Comparison of ENCODE assay signal across 8 mouse cellular contexts in the genomic region with DNA sequence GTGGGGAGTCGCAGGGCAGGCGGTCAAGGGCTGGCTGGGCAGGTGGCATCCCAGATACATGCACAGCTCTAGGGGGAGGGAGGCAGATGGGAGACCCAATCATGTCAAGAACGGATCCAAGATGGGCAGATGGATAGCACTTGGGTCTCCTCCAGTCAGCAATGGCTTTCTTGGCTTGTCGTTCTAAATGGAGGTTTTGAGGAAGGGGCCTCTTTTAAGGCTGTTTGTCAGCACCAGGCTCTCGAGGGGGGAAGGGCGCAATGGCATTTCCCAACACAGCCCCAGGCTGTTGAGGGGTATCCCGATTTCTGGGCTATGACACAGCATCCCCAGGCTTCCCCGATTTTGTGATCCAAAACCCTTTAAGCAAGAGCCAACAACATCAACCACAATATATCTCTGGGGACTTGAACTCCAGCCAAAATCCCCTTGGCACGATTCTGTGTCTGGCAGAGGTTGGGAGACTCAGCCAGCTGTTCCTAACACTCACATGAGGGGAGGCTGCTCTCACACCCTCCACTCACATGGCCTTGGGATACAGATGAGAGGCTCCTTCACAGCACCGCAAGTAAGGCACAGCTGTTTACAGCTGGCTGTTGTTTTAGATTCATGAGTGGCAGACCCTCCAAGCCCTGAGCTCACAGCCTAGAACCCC. TPM values are rescaled to one million over a fixed set of nuclear protein-coding genes. Genes with fewer than 3 reads are reported as not detected.
DNase-seq lines count a peak whose midpoint lies in the region; ATAC-seq lines count a peak whose summit lies in the region.

No protein-coding gene starts in this region.

- intact Hi-C loops in left cerebral cortex, postnatal 4 days (cut with DNase I): no loop called here

- 0 out of 2 replicates have a peak, but pooled peaks cover 3% of the 10 kb centered on the region for H3K36me3 ChIP-seq in lung, embryonic 15.5 days

- no peak overlapping the region for H3K4me2 ChIP-seq in lung, embryonic 15.5 days

- peak; percentile 92 for DNase-seq in left cerebral cortex, postnatal 4 days
- no peak for DNase-seq in left cerebral cortex, adult 9 months (ENCODE audit: low spot score in 2 of 2)
- peak; percentile 72 to 79 for DNase-seq in cerebellum, adult 18-20 months
- DNase-seq in gastrocnemius, postnatal 10 days: peak; percentile 76
- DNase-seq in thymus, postnatal 4 days: no peak
- DNase-seq in thymus, postnatal 10 days (ENCODE audit: low spot score in 2 of 2): no peak

- no peak overlapping the region for H3K9ac ChIP-seq in lung, embryonic 15.5 days

- peaks cover 47% of the 10 kb centered on the region for H3K4me1 ChIP-seq in lung, embryonic 15.5 days

- peak; percentile 91 for ATAC-seq in lung, embryonic 15.5 days (ENCODE audit: borderline replicate concordance, extremely low read depth, low FRiP score, low TSS enrichment)
- ATAC-seq in activated CD4-positive, CD25-positive, alpha-beta regulatory T cell, adult 4 months: no peak

- H3K9me3 ChIP-seq in lung, embryonic 15.5 days: no peaks in the 10 kb centered on the region

- 62% methylated on average over 10 of the region's 10 CpGs for WGBS in lung, embryonic 15.5 days

- no peaks in the 10 kb centered on the region for H3K27me3 ChIP-seq in lung, embryonic 15.5 days

- no peak overlapping the region for H3K4me3 ChIP-seq in lung, embryonic 15.5 days

- peak overlapping the region; percentile 60 for H3K27ac ChIP-seq in lung, embryonic 15.5 days

RNA-seq across cellular contexts. Expression of a gene that starts 18.8 kb away (rescaled TPM):
- total RNA-seq in left cerebral cortex, postnatal 4 days (2021): 100 to 1,000 TPM; 217 to 222 TPM
- total RNA-seq in gastrocnemius, postnatal 10 days (2021): 10 to 100 TPM; 17.0 to 17.8 TPM
- polyA plus RNA-seq in lung, embryonic 15.5 days (2015; fragmentation: Nextera tagmentation; extraction: Ambion mirVana): 19.9 and 20.9 TPM in 2 replicates
- polyA plus RNA-seq in activated CD4-positive, CD25-positive, alpha-beta regulatory T cell, adult 4 months (2017; shearing (Covaris generic)): under 1 TPM; 0.75 to 0.78 TPM

RNA-seq across cellular contexts. Expression of a gene that starts 18.9 kb away (rescaled TPM):
- 1 to 10 TPM; 7.3 to 8.5 TPM for total RNA-seq in left cerebral cortex, postnatal 4 days (2021)
- under 1 TPM in 1 of 2 experiments, not detected in 1; 0.31 TPM for total RNA-seq in gastrocnemius, postnatal 10 days (2021)
- polyA plus RNA-seq in lung, embryonic 15.5 days (2015; fragmentation: Nextera tagmentation; extraction: Ambion mirVana): 4.9 and 5.7 TPM in 2 replicates
- polyA plus RNA-seq in activated CD4-positive, CD25-positive, alpha-beta regulatory T cell, adult 4 months (2017; shearing (Covaris generic)): 1 to 10 TPM; 1.0 to 2.0 TPM

RNA-seq across cellular contexts. Expression of a gene that starts 58.2 kb away (rescaled TPM):
- total RNA-seq in left cerebral cortex, postnatal 4 days (2021): 100 to 1,000 TPM in 1 of 2 experiments, 10 to 100 TPM in 1; 86.9 to 104 TPM
- 10 to 100 TPM; 67.7 to 78.6 TPM for total RNA-seq in gastrocnemius, postnatal 10 days (2021)
- polyA plus RNA-seq in lung, embryonic 15.5 days (2015; fragmentation: Nextera tagmentation; extraction: Ambion mirVana): 61.5 and 66.1 TPM in 2 replicates
- polyA plus RNA-seq in activated CD4-positive, CD25-positive, alpha-beta regulatory T cell, adult 4 months (2017; shearing (Covaris generic)): 10 to 100 TPM in 1 of 2 experiments, 1 to 10 TPM in 1; 5.9 to 11.6 TPM

Comparison
In these comparisons a context has a peak if more than half of its experiments do, and no peak if none do; other contexts are left out.
1. DNase-seq: peak in left cerebral cortex, postnatal 4 days (single experiment), cerebellum, adult 18-20 months (2 of 2) and gastrocnemius, postnatal 10 days (single experiment); none in left cerebral cortex, adult 9 months (0 of 2), thymus, postnatal 4 days (single experiment) and thymus, postnatal 10 days (0 of 2).
2. RNA of a gene that starts 18.8 kb away (total RNA-seq): 217 to 222 TPM in left cerebral cortex, postnatal 4 days; 17.0 to 17.8 TPM in gastrocnemius, postnatal 10 days; every median in the first group is over 10 times any median in the second.
3. RNA of a gene that starts 18.9 kb away (total RNA-seq): 7.3 to 8.5 TPM in left cerebral cortex, postnatal 4 days; 0.31 TPM in gastrocnemius, postnatal 10 days; every median in the first group is over 4 times any median in the second.